Comparison of ENCODE assay signal across 23 mouse cellular contexts in genomic region chr11:33969199-33969598, GRCm38 (mm10). TPM values are rescaled to one million over a fixed set of nuclear protein-coding genes. Genes with fewer than 3 reads are reported as not detected.
A peak's percentile ranks its signal among the peaks of the same experiment; 100 is the strongest.
DNase-seq lines count a peak whose midpoint lies in the region; ATAC-seq and TF ChIP-seq lines count a peak whose summit lies in the region.
"Had no signal": no experiment of that assay in that cellular context is flagged by ENCODE, and none has a peak within 500 bp of the region (broad histone marks: within the 10 kb centered on the region; RNA-seq: fewer than 3 reads in every experiment).

No protein-coding gene starts in this region.

- ATAC-seq in intestine, embryonic 14.5 days (replicated peaks; ENCODE audit: low FRiP score, low TSS enrichment, low read depth), result peak; percentile 50; the same call in 1 of the 2 replicates
- no peak for ATAC-seq in intestine, postnatal 0 days
- no peak for ATAC-seq in lung, postnatal 0 days
- peak; percentile 18; the same call in 1 of the 2 replicates for ATAC-seq in stomach, postnatal 0 days (ENCODE audit: low FRiP score, low TSS enrichment)
- ATAC-seq: hindbrain, postnatal 0 days had no signal

- TF ChIP-seq CTCF in intestine, postnatal 0 days (IDR thresholded peaks at IDR 0.05; ENCODE audit: low read depth), result no peak
- no peak for TF ChIP-seq CTCF in lung, postnatal 0 days (IDR thresholded peaks at IDR 0.05)
- no peak for TF ChIP-seq CTCF in stomach, postnatal 0 days (IDR thresholded peaks at IDR 0.05; ENCODE audit: low read depth)

- 47% methylated on average over 3 of the region's 3 CpGs for WGBS in intestine, embryonic 14.5 days
- WGBS in intestine, postnatal 0 days, result 67% methylated on average over 3 of the region's 3 CpGs
- 67% methylated on average over 3 of the region's 3 CpGs for WGBS in lung, postnatal 0 days
- WGBS in stomach, postnatal 0 days, result 61% methylated on average over 3 of the region's 3 CpGs

- no peak overlapping the region for H3K4me2 ChIP-seq in intestine, embryonic 14.5 days (ENCODE audit: low read length)
- H3K4me2 ChIP-seq in intestine, postnatal 0 days (replicated peaks; ENCODE audit: low read depth), result no peak overlapping the region
- H3K4me2 ChIP-seq in lung, postnatal 0 days (replicated peaks; ENCODE audit: low read depth, low read length), result no peak overlapping the region
- H3K4me2 ChIP-seq in stomach, postnatal 0 days (replicated peaks; ENCODE audit: low read depth), result no peak overlapping the region
- H3K4me2 ChIP-seq: forebrain, embryonic 12.5 days; heart, embryonic 13.5 days; midbrain, embryonic 11.5 days; neural tube, embryonic 15.5 days had no signal

- H3K9me3 ChIP-seq in intestine, embryonic 14.5 days (ENCODE audit: control insufficient read depth, low read length), result no peaks in the 10 kb centered on the region
- H3K9me3 ChIP-seq in intestine, postnatal 0 days (ENCODE audit: control insufficient read depth), result no peaks in the 10 kb centered on the region
- H3K9me3 ChIP-seq in lung, postnatal 0 days (ENCODE audit: low read length), result no peaks in the 10 kb centered on the region
- no peaks in the 10 kb centered on the region for H3K9me3 ChIP-seq in stomach, postnatal 0 days (ENCODE audit: control insufficient read depth, low read length)
- H3K9me3 ChIP-seq: forebrain, embryonic 12.5 days; heart, embryonic 13.5 days; neural tube, embryonic 15.5 days had no signal

- H3K9ac ChIP-seq in intestine, embryonic 14.5 days (ENCODE audit: low read length), result no peak overlapping the region
- no peak overlapping the region for H3K9ac ChIP-seq in intestine, postnatal 0 days (ENCODE audit: low read depth, low read length)
- no peak overlapping the region for H3K9ac ChIP-seq in lung, postnatal 0 days (replicated peaks; ENCODE audit: low read depth)
- no peak overlapping the region for H3K9ac ChIP-seq in stomach, postnatal 0 days (ENCODE audit: low read length)
- H3K9ac ChIP-seq: forebrain, embryonic 12.5 days; heart, embryonic 13.5 days; neural tube, embryonic 15.5 days had no signal

- H3K27me3 ChIP-seq in intestine, embryonic 14.5 days (replicated peaks; ENCODE audit: control insufficient read depth, insufficient read depth, low read length), result no peaks in the 10 kb centered on the region
- H3K27me3 ChIP-seq in intestine, postnatal 0 days (replicated peaks; ENCODE audit: control insufficient read depth, insufficient read depth, low read length), result no peaks in the 10 kb centered on the region
- H3K27me3 ChIP-seq in lung, postnatal 0 days (replicated peaks; ENCODE audit: insufficient read depth, low read length), result no peaks in the 10 kb centered on the region
- H3K27me3 ChIP-seq in stomach, postnatal 0 days (ENCODE audit: control insufficient read depth, insufficient read depth, low read length), result no peaks in the 10 kb centered on the region
- H3K27me3 ChIP-seq: forebrain, embryonic 12.5 days; heart, embryonic 13.5 days; neural tube, embryonic 15.5 days had no signal

- H3K27ac ChIP-seq in intestine, embryonic 14.5 days (ENCODE audit: low read depth), result peak overlapping the region; percentile 39; the same call in 1 of the 2 replicates
- H3K27ac ChIP-seq in intestine, postnatal 0 days (ENCODE audit: low read depth, low read length), result no peak overlapping the region
- H3K27ac ChIP-seq in lung, postnatal 0 days (ENCODE audit: low read length), result no peak overlapping the region
- H3K27ac ChIP-seq in stomach, postnatal 0 days (replicated peaks), result peak overlapping the region; percentile 40; the same call in 1 of the 2 replicates
- H3K27ac ChIP-seq: forebrain, embryonic 12.5 days; heart, embryonic 13.5 days; hindbrain, postnatal 0 days; neural tube, embryonic 15.5 days had no signal

- no peak for DNase-seq in intestine, embryonic 14.5 days (ENCODE audit: low spot score)
- peak; percentile 23 for DNase-seq in ovary, postnatal 14 days (ENCODE audit: low spot score)
- no peak for DNase-seq in ovary, adult 18-20 months (ENCODE audit: low spot score)
- peak; percentile 14 for DNase-seq in lung, postnatal 0 days (ENCODE audit: low spot score)
- no peak for DNase-seq in stomach, postnatal 0 days (ENCODE audit: low spot score)
- DNase-seq in retina, postnatal 1 day, result no peak
- no peak for DNase-seq in cerebellum, postnatal 14 days
- DNase-seq: adrenal gland, postnatal 36 days; cerebellum, adult 9-11 months; gastrocnemius, postnatal 10 days; kidney, adult 2 months; kidney, postnatal 14 days; right cerebral cortex, postnatal 14 days; spleen, adult 18-20 months; thymus, postnatal 14 days had no signal

- TF ChIP-seq EP300 in lung, postnatal 0 days (IDR thresholded peaks at IDR 0.05), result no peak
- no peak for TF ChIP-seq EP300 in stomach, postnatal 0 days (optimal IDR thresholded peaks at IDR 0.05)

- 0 out of 2 replicates have a peak, but pooled peaks cover under 1% of the 10 kb centered on the region for H3K4me1 ChIP-seq in intestine, embryonic 14.5 days (replicated peaks; ENCODE audit: control insufficient read depth, insufficient read depth, low read length)
- H3K4me1 ChIP-seq in intestine, postnatal 0 days (replicated peaks; ENCODE audit: control insufficient read depth, insufficient read depth, low read length), result no peaks in the 10 kb centered on the region
- H3K4me1 ChIP-seq in lung, postnatal 0 days (ENCODE audit: insufficient read depth, low read depth, low read length), result no peaks in the 10 kb centered on the region
- no peaks in the 10 kb centered on the region for H3K4me1 ChIP-seq in stomach, postnatal 0 days (replicated peaks; ENCODE audit: control insufficient read depth, insufficient read depth)
- H3K4me1 ChIP-seq: forebrain, embryonic 12.5 days; neural tube, embryonic 15.5 days had no signal

- no peaks in the 10 kb centered on the region for H3K36me3 ChIP-seq in intestine, embryonic 14.5 days (ENCODE audit: control insufficient read depth, insufficient read depth, low read length)
- no peaks in the 10 kb centered on the region for H3K36me3 ChIP-seq in intestine, postnatal 0 days (ENCODE audit: control insufficient read depth, insufficient read depth)
- H3K36me3 ChIP-seq in lung, postnatal 0 days (ENCODE audit: insufficient read depth, low read length), result no peaks in the 10 kb centered on the region
- no peaks in the 10 kb centered on the region for H3K36me3 ChIP-seq in stomach, postnatal 0 days (ENCODE audit: control insufficient read depth, insufficient read depth, low read length)
- H3K36me3 ChIP-seq: forebrain, embryonic 12.5 days; heart, embryonic 13.5 days; neural tube, embryonic 15.5 days had no signal

- no peak overlapping the region for H3K4me3 ChIP-seq in intestine, embryonic 14.5 days (ENCODE audit: low read depth, low read length)
- H3K4me3 ChIP-seq in intestine, postnatal 0 days (ENCODE audit: low read depth, low read length), result no peak overlapping the region
- no peak overlapping the region for H3K4me3 ChIP-seq in lung, postnatal 0 days (ENCODE audit: low read depth, low read length)
- H3K4me3 ChIP-seq in stomach, postnatal 0 days (ENCODE audit: low read depth, low read length), result no peak overlapping the region
- H3K4me3 ChIP-seq: erythroblast, embryonic 14.5 days; forebrain, embryonic 12.5 days; heart, embryonic 13.5 days; neural tube, embryonic 15.5 days had no signal

RNA-seq across cellular contexts. Expression of gene Kcnmb1, which starts 6.4 kb away (rescaled TPM):
- 2.0 and 2.5 TPM in 2 replicates for polyA plus RNA-seq in intestine, embryonic 14.5 days (2014; fragmentation: Nextera tagmentation; extraction: Ambion mirVana)
- polyA plus RNA-seq in intestine, postnatal 0 days (2015; fragmentation: Nextera tagmentation; extraction: Ambion mirVana), result 1.8 and 1.9 TPM in 2 replicates
- polyA plus RNA-seq in lung, postnatal 0 days (2015; fragmentation: Nextera tagmentation; extraction: Ambion mirVana), result 0.66 and 0.74 TPM in 2 replicates
- 2.8 and 3.3 TPM in 2 replicates for polyA plus RNA-seq in stomach, postnatal 0 days (2015; fragmentation: Nextera tagmentation; extraction: Ambion mirVana)
- polyA plus RNA-seq: erythroblast, embryonic 14.5 days; forebrain, embryonic 12.5 days had no signal

RNA-seq across cellular contexts. Expression of gene Kcnip1, which starts 23.8 kb away (rescaled TPM):
- polyA plus RNA-seq in intestine, embryonic 14.5 days (2014; fragmentation: Nextera tagmentation; extraction: Ambion mirVana), result 13.1 and 17.7 TPM in 2 replicates
- polyA plus RNA-seq in intestine, postnatal 0 days (2015; fragmentation: Nextera tagmentation; extraction: Ambion mirVana), result 1.9 and 2.5 TPM in 2 replicates
- 0.18 and 0.27 TPM in 2 replicates for polyA plus RNA-seq in lung, postnatal 0 days (2015; fragmentation: Nextera tagmentation; extraction: Ambion mirVana)
- 3.9 and 5.1 TPM in 2 replicates for polyA plus RNA-seq in stomach, postnatal 0 days (2015; fragmentation: Nextera tagmentation; extraction: Ambion mirVana)
- polyA plus RNA-seq: erythroblast, embryonic 14.5 days; kidney, adult 2 months; liver, adult 2 months had no signal

Comparison
In these comparisons a context has a peak if more than half of its experiments do, and no peak if none do; other contexts are left out.
1. ATAC-seq: peak in intestine, embryonic 14.5 days (single experiment) and stomach, postnatal 0 days (single experiment); none in intestine, postnatal 0 days (single experiment) and lung, postnatal 0 days (single experiment).
2. DNase-seq: peak in ovary, postnatal 14 days (single experiment) and lung, postnatal 0 days (single experiment); none in intestine, embryonic 14.5 days (single experiment), ovary, adult 18-20 months (single experiment), stomach, postnatal 0 days (single experiment), retina, postnatal 1 day (single experiment) and cerebellum, postnatal 14 days (0 of 2).
3. H3K27ac ChIP-seq: peak in intestine, embryonic 14.5 days (single experiment) and stomach, postnatal 0 days (single experiment); none in intestine, postnatal 0 days (single experiment) and lung, postnatal 0 days (single experiment).